Mouse (Mus musculus): ENCODE results near the gene Galnt10. TPM values are rescaled to one million over a fixed set of nuclear protein-coding genes. Genes with fewer than 3 reads are reported as not detected.

Gene Galnt10
- polyA plus RNA-seq, 1 experiment, result 11.2 TPM

GRCm38 (mm10) chr11:57685689-57686454 is 40.6 kb downstream of the Galnt10 start:
- DNase-seq, result no peak
- Histone ChIP-seq H3K27me3 (ENCODE audit: control insufficient read depth, insufficient read depth, low read length) (0 out of 2 replicates have a peak, but pooled peaks cover 3% of the 10 kb centered on the region), H3K27ac (ENCODE audit: insufficient read depth, low read length) (no peak overlapping the region), H3K4me3 (replicated peaks; ENCODE audit: insufficient read depth, low read depth, low read length) (no peak overlapping the region), H3K4me1 (ENCODE audit: control insufficient read depth, insufficient read depth, low read length) (no peaks in the 10 kb centered on the region)
- WGBS, result 58% methylated on average over 10 of the region's 10 CpGs
- no peak for TF ChIP-seq POLR2A (IDR thresholded peaks at IDR 0.05; ENCODE audit: borderline replicate concordance, insufficient read depth, low read length)

DNA sequence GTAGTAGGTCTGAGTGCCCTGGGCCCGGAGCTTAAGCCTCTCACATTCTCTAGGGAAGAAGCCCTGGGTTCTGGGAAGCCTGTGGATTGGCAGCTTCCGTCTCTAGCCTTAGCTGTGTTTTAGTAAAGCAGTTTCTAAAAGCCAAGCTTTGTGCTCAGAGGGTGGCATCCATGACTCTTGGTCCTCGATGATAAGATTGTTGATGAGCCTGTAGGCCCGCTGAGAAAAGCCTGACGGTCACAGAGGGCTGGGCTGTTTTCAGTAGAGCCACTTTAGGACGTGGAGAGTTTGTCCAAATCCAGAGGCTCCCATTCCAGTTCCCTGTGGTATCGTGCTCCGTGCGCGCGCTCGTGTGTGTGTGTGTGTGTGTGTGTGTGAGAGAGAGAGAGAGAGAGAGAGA is 41.6 kb downstream of the Galnt10 start:
- DNase-seq, result no peak
- no peak overlapping the region for H3K4me3 ChIP-seq (replicated peaks; ENCODE audit: insufficient read depth, low read depth, low read length)
- no peak overlapping the region for H3K27ac ChIP-seq (ENCODE audit: insufficient read depth, low read length)
- TF ChIP-seq POLR2A (IDR thresholded peaks at IDR 0.05; ENCODE audit: borderline replicate concordance, insufficient read depth, low read length), result no peak
- no peak for TF ChIP-seq CTCF (IDR thresholded peaks at IDR 0.05; ENCODE audit: borderline replicate concordance, insufficient read depth, low read depth, low read length)
- 0 out of 2 replicates have a peak, but pooled peaks cover 3% of the 10 kb centered on the region for H3K27me3 ChIP-seq (ENCODE audit: control insufficient read depth, insufficient read depth, low read length)
- no peaks in the 10 kb centered on the region for H3K4me1 ChIP-seq (ENCODE audit: control insufficient read depth, insufficient read depth, low read length)
- WGBS, result 89% methylated on average over 12 of the region's 12 CpGs

DNA sequence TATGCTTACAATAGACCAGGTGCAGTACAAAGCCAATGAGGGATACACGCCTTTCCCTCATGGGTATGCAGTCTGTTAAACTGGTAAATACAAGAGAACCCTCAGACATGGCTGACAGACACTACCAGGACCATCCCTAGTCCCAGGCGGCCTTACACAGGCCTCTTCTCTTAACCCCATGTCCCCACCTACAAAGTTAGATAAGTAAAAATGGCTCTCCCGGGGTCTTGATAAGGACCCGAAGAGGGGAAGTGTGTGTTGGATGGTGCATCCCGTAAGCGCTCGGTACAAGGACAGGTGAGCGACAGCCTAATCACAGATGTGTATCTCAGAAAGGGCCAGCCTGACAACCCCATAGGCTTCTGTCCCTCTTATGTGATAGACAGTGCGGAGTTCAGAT is 42.0 kb downstream of the Galnt10 start:
- TF ChIP-seq CTCF (IDR thresholded peaks at IDR 0.05; ENCODE audit: borderline replicate concordance, insufficient read depth, low read depth, low read length), result no peak
- no peak for TF ChIP-seq POLR2A (IDR thresholded peaks at IDR 0.05; ENCODE audit: borderline replicate concordance, insufficient read depth, low read length)
- H3K27ac ChIP-seq (ENCODE audit: insufficient read depth, low read length), result no peak overlapping the region

GRCm38 (mm10) chr11:57688179-57688929 is 43.1 kb downstream of the Galnt10 start:
- Histone ChIP-seq H3K27ac (ENCODE audit: insufficient read depth, low read length) (no peak overlapping the region), H3K4me1 (ENCODE audit: control insufficient read depth, insufficient read depth, low read length) (no peaks in the 10 kb centered on the region), H3K27me3 (ENCODE audit: control insufficient read depth, insufficient read depth, low read length) (0 out of 2 replicates have a peak, but pooled peaks cover 3% of the 10 kb centered on the region), H3K4me3 (replicated peaks; ENCODE audit: insufficient read depth, low read depth, low read length) (no peak overlapping the region)
- 73% methylated on average over 14 of the region's 14 CpGs for WGBS
- DNase-seq, result no peak
- TF ChIP-seq CTCF (IDR thresholded peaks at IDR 0.05; ENCODE audit: borderline replicate concordance, insufficient read depth, low read depth, low read length) (no peak), POLR2A (IDR thresholded peaks at IDR 0.05; ENCODE audit: borderline replicate concordance, insufficient read depth, low read length) (no peak)

More for the DNA sequence above, 42.0 kb downstream of the Galnt10 start:
- H3K27me3 ChIP-seq (ENCODE audit: control insufficient read depth, insufficient read depth, low read length), result 0 out of 2 replicates have a peak, but pooled peaks cover 3% of the 10 kb centered on the region
- DNase-seq, result no peak
- no peak overlapping the region for H3K4me3 ChIP-seq (replicated peaks; ENCODE audit: insufficient read depth, low read depth, low read length)
- no peaks in the 10 kb centered on the region for H3K4me1 ChIP-seq (ENCODE audit: control insufficient read depth, insufficient read depth, low read length)
- 96% methylated on average over 9 of the region's 9 CpGs for WGBS

DNA sequence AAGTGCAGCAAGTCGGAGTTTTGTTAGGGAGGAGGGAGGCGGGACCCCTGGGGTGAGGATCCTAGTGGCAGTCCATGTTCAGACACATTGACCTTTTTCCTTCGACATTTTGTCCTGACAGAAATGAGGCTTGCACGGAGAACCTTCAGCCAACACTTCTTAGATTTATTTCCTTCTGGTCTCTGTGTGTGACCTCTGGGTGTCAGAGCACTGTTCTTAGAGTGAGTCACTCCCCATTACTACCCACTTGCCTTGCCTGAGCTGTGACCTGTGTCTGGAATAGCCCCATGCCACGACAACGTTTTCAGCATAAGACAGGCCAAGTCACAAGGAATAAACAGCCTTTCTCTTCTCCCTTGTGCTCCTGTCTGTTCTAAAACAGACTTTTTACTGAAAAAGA is 44.6 kb downstream of the Galnt10 start:
- WGBS, result 63% methylated on average over 6 of the region's 6 CpGs
- DNase-seq, result no peak
- H3K4me3 ChIP-seq (replicated peaks; ENCODE audit: insufficient read depth, low read depth, low read length), result no peak overlapping the region
- H3K4me1 ChIP-seq (ENCODE audit: control insufficient read depth, insufficient read depth, low read length), result no peaks in the 10 kb centered on the region
- no peak overlapping the region for H3K27ac ChIP-seq (ENCODE audit: insufficient read depth, low read length)
- no peak for TF ChIP-seq CTCF (IDR thresholded peaks at IDR 0.05; ENCODE audit: borderline replicate concordance, insufficient read depth, low read depth, low read length)
- TF ChIP-seq POLR2A (IDR thresholded peaks at IDR 0.05; ENCODE audit: borderline replicate concordance, insufficient read depth, low read length), result no peak
- 0 out of 2 replicates have a peak, but pooled peaks cover 3% of the 10 kb centered on the region for H3K27me3 ChIP-seq (ENCODE audit: control insufficient read depth, insufficient read depth, low read length)

DNA sequence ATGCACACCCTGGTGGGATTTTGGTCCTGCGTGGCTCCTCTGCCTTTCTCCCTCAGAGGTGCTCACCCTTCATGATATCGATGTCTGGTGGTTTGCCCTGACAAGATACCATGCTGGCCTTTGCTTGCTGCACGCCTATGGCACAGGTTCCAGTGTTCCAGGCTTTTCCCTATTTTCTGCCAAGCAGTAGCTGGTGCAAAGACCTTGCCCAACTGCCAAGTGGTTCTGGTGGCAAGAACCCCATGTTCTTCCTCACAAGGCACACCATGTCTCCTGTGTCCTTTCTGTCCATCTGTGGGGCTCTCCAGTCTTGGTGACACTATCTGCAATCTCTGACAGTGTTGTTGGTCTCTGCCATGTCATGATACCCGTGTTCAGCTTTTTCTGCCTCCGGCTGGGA is 45.6 kb downstream of the Galnt10 start:
- 71% methylated on average over 5 of the region's 5 CpGs for WGBS
- DNase-seq, result no peak
- Histone ChIP-seq H3K4me3 (replicated peaks; ENCODE audit: insufficient read depth, low read depth, low read length) (no peak overlapping the region), H3K27me3 (ENCODE audit: control insufficient read depth, insufficient read depth, low read length) (0 out of 2 replicates have a peak, but pooled peaks cover 3% of the 10 kb centered on the region), H3K27ac (ENCODE audit: insufficient read depth, low read length) (no peak overlapping the region), H3K4me1 (ENCODE audit: control insufficient read depth, insufficient read depth, low read length) (no peaks in the 10 kb centered on the region)
- TF ChIP-seq CTCF (IDR thresholded peaks at IDR 0.05; ENCODE audit: borderline replicate concordance, insufficient read depth, low read depth, low read length) (no peak), POLR2A (IDR thresholded peaks at IDR 0.05; ENCODE audit: borderline replicate concordance, insufficient read depth, low read length) (no peak)

DNA sequence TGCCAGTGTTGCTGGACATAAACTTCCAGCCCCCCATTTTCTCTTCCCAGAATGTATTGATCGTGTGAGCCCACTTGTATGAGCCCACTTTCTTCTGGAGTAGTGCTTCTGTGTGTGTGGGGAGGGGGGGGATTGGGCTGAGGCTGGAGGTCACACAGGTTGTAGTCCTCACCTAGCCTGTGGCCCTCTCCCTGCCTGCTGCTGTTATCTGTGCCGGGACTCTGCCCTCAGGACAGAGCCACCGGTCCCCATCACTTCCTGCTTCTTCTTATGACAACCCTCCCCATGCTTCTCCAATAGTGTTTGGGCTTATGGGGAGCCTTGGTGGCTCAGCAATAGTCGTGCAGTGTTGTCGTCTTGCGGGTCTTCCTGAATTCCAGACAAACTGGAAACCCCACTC is 46.7 kb downstream of the Galnt10 start:
- no peak for DNase-seq
- H3K4me1 ChIP-seq (ENCODE audit: control insufficient read depth, insufficient read depth, low read length), result peaks cover under 1% of the 10 kb centered on the region; the same call in 1 of the 2 replicates
- 89% methylated on average over 6 of the region's 6 CpGs for WGBS
- TF ChIP-seq CTCF (IDR thresholded peaks at IDR 0.05; ENCODE audit: borderline replicate concordance, insufficient read depth, low read depth, low read length) (no peak), POLR2A (IDR thresholded peaks at IDR 0.05; ENCODE audit: borderline replicate concordance, insufficient read depth, low read length) (no peak)
- peaks cover 3% of the 10 kb centered on the region; the same call in 1 of the 2 replicates for H3K27me3 ChIP-seq (ENCODE audit: control insufficient read depth, insufficient read depth, low read length)
- no peak overlapping the region for H3K27ac ChIP-seq (ENCODE audit: insufficient read depth, low read length)
- H3K4me3 ChIP-seq (replicated peaks; ENCODE audit: insufficient read depth, low read depth, low read length), result no peak overlapping the region

All from cerebellum, adult 2 months (tissue).